In the genomic region with DNA sequence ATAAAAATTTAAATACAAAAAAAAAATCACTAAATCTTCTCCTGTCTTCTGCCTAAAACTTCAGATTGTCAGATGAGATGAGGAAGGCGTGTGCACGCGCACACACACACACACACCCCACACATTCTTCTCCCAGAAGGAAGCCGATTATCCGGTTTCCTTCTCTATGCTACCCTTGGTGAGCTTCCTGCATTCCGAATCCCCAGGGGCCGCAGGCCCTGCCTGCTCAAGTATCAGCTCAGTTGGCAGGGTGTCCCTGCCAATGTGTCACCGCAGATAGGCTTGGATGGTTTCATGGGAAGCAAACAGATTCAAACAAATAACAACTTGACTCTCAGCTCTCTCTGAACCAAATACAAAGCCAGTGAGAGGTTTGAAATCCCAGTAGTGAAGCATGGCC, we compare ENCODE assay signal across 11 mouse cellular contexts.
DNase-seq lines count a peak whose midpoint lies in the region; ATAC-seq and TF ChIP-seq lines count a peak whose summit lies in the region.
"Had no signal": no experiment of that assay in that cellular context is flagged by ENCODE, and none has a peak within 500 bp of the region (broad histone marks: within the 10 kb centered on the region; RNA-seq: fewer than 3 reads in every experiment).

No protein-coding gene starts in this region.

- H3K9me3 ChIP-seq in forebrain, embryonic 14.5 days (replicated peaks; ENCODE audit: control insufficient read depth, low read length), result no peaks in the 10 kb centered on the region
- no peaks in the 10 kb centered on the region for H3K9me3 ChIP-seq in forebrain, embryonic 13.5 days (replicated peaks)
- H3K9me3 ChIP-seq in kidney, embryonic 16.5 days (ENCODE audit: low read length), result no peaks in the 10 kb centered on the region
- H3K9me3 ChIP-seq in embryonic facial prominence, embryonic 13.5 days, result no peaks in the 10 kb centered on the region
- H3K9me3 ChIP-seq in forebrain, postnatal 0 days (ENCODE audit: low read length), result no peaks in the 10 kb centered on the region
- H3K9me3 ChIP-seq: limb, embryonic 12.5 days had no signal

- intact Hi-C loops in heart, postnatal 10 days (cut with DNase I), result no loop called here

- H3K9ac ChIP-seq in forebrain, embryonic 14.5 days (ENCODE audit: low read length), result no peak overlapping the region
- H3K9ac ChIP-seq in forebrain, embryonic 13.5 days, result no peak overlapping the region
- H3K9ac ChIP-seq in kidney, embryonic 16.5 days (replicated peaks; ENCODE audit: low read length), result no peak overlapping the region
- no peak overlapping the region for H3K9ac ChIP-seq in embryonic facial prominence, embryonic 13.5 days
- H3K9ac ChIP-seq in forebrain, postnatal 0 days, result no peak overlapping the region
- H3K9ac ChIP-seq: limb, embryonic 12.5 days had no signal

- H3K4me1 ChIP-seq in forebrain, embryonic 14.5 days (ENCODE audit: control insufficient read depth, insufficient read depth, low read length), result no peaks in the 10 kb centered on the region
- H3K4me1 ChIP-seq in forebrain, embryonic 13.5 days, result no peaks in the 10 kb centered on the region
- H3K4me1 ChIP-seq in kidney, embryonic 16.5 days (ENCODE audit: insufficient read depth, low read length), result 0 out of 2 replicates have a peak, but pooled peaks cover 4% of the 10 kb centered on the region
- H3K4me1 ChIP-seq in embryonic facial prominence, embryonic 13.5 days, result peaks cover 4% of the 10 kb centered on the region; the same call in 1 of the 2 replicates
- no peaks in the 10 kb centered on the region; the same call in 1 of the 2 replicates for H3K4me1 ChIP-seq in forebrain, postnatal 0 days (ENCODE audit: insufficient read depth)
- H3K4me1 ChIP-seq: limb, embryonic 12.5 days had no signal

- DNase-seq in forebrain, embryonic 14.5 days (ENCODE audit: low spot score), result peak; percentile 14
- peak; percentile 18 for DNase-seq in kidney, postnatal 10 days
- DNase-seq in heart, postnatal 10 days, result peak; percentile 42 to 54
- no peak for DNase-seq in thymus, postnatal 4 days
- DNase-seq in forebrain, postnatal 0 days, result no peak
- DNase-seq: cerebellum, adult 9-11 months had no signal

- no peak overlapping the region for H3K4me2 ChIP-seq in forebrain, embryonic 14.5 days (ENCODE audit: low read length)
- no peak overlapping the region for H3K4me2 ChIP-seq in forebrain, embryonic 13.5 days
- H3K4me2 ChIP-seq in kidney, embryonic 16.5 days (replicated peaks; ENCODE audit: low read depth, low read length), result no peak overlapping the region
- H3K4me2 ChIP-seq in embryonic facial prominence, embryonic 13.5 days, result no peak overlapping the region
- H3K4me2 ChIP-seq in forebrain, postnatal 0 days (ENCODE audit: low read depth), result no peak overlapping the region
- H3K4me2 ChIP-seq: limb, embryonic 12.5 days had no signal

- no peak overlapping the region for H3K27ac ChIP-seq in forebrain, embryonic 14.5 days (ENCODE audit: low read depth, low read length)
- H3K27ac ChIP-seq in forebrain, embryonic 13.5 days, result no peak overlapping the region
- no peak overlapping the region for H3K27ac ChIP-seq in kidney, embryonic 16.5 days (ENCODE audit: low read length)
- no peak overlapping the region for H3K27ac ChIP-seq in embryonic facial prominence, embryonic 13.5 days
- H3K27ac ChIP-seq in forebrain, postnatal 0 days (ENCODE audit: low read depth, low read length), result no peak overlapping the region
- H3K27ac ChIP-seq: limb, embryonic 12.5 days had no signal

- no peaks in the 10 kb centered on the region for H3K36me3 ChIP-seq in forebrain, embryonic 14.5 days (ENCODE audit: control insufficient read depth, insufficient read depth, low read length)
- no peaks in the 10 kb centered on the region for H3K36me3 ChIP-seq in forebrain, embryonic 13.5 days (ENCODE audit: poor library complexity, severe bottlenecking)
- H3K36me3 ChIP-seq in kidney, embryonic 16.5 days (ENCODE audit: insufficient read depth, low read length), result no peaks in the 10 kb centered on the region
- no peaks in the 10 kb centered on the region for H3K36me3 ChIP-seq in embryonic facial prominence, embryonic 13.5 days
- no peaks in the 10 kb centered on the region for H3K36me3 ChIP-seq in forebrain, postnatal 0 days (ENCODE audit: insufficient read depth)
- H3K36me3 ChIP-seq: limb, embryonic 12.5 days had no signal

- WGBS in forebrain, embryonic 14.5 days, result 30% methylated on average over 8 of the region's 8 CpGs
- 30% methylated on average over 8 of the region's 8 CpGs for WGBS in forebrain, embryonic 13.5 days
- 19% methylated on average over 8 of the region's 8 CpGs for WGBS in kidney, embryonic 16.5 days
- WGBS in embryonic facial prominence, embryonic 13.5 days, result 10% methylated on average over 8 of the region's 8 CpGs
- 32% methylated on average over 8 of the region's 8 CpGs for WGBS in forebrain, postnatal 0 days

- TF ChIP-seq CTCF in forebrain, postnatal 0 days (IDR thresholded peaks at IDR 0.05; ENCODE audit: low read depth), result no peak

- no peak for ATAC-seq in forebrain, embryonic 14.5 days
- ATAC-seq in forebrain, embryonic 13.5 days, result no peak
- ATAC-seq in kidney, embryonic 16.5 days (ENCODE audit: low FRiP score, low TSS enrichment), result no peak
- peak; percentile 62; the same call in 1 of the 2 replicates for ATAC-seq in embryonic facial prominence, embryonic 13.5 days (ENCODE audit: insufficient number of reproducible peaks, insufficient read depth, low FRiP score, low TSS enrichment, low read depth)
- no peak for ATAC-seq in forebrain, postnatal 0 days
- ATAC-seq: Patski had no signal

- no peak overlapping the region for H3K4me3 ChIP-seq in forebrain, embryonic 14.5 days (ENCODE audit: low read depth, low read length)
- H3K4me3 ChIP-seq in forebrain, embryonic 13.5 days, result no peak overlapping the region
- H3K4me3 ChIP-seq in kidney, embryonic 16.5 days (ENCODE audit: low read length), result no peak overlapping the region
- H3K4me3 ChIP-seq in embryonic facial prominence, embryonic 13.5 days, result no peak overlapping the region
- H3K4me3 ChIP-seq in forebrain, postnatal 0 days (ENCODE audit: low read depth, low read length), result no peak overlapping the region
- H3K4me3 ChIP-seq: limb, embryonic 12.5 days had no signal

- no peaks in the 10 kb centered on the region for H3K27me3 ChIP-seq in forebrain, embryonic 14.5 days (replicated peaks; ENCODE audit: control insufficient read depth, insufficient read depth, low read length)
- H3K27me3 ChIP-seq in forebrain, embryonic 13.5 days, result no peaks in the 10 kb centered on the region
- no peaks in the 10 kb centered on the region for H3K27me3 ChIP-seq in kidney, embryonic 16.5 days (ENCODE audit: insufficient read depth, low read length)
- H3K27me3 ChIP-seq in embryonic facial prominence, embryonic 13.5 days, result no peaks in the 10 kb centered on the region
- H3K27me3 ChIP-seq in forebrain, postnatal 0 days (ENCODE audit: insufficient read depth, low read length), result no peaks in the 10 kb centered on the region
- H3K27me3 ChIP-seq: limb, embryonic 12.5 days; Patski had no signal

Comparison
In these comparisons a context has a peak if more than half of its experiments do, and no peak if none do; other contexts are left out.
1. DNase-seq: peak in forebrain, embryonic 14.5 days (single experiment), kidney, postnatal 10 days (single experiment) and heart, postnatal 10 days (2 of 2); none in thymus, postnatal 4 days (single experiment) and forebrain, postnatal 0 days (single experiment).